Mouse (Mus musculus): ENCODE measurements around the gene Camkmt. TPM values are rescaled to one million over a fixed set of nuclear protein-coding genes. Genes with fewer than 3 reads are reported as not detected.
A peak's percentile ranks its signal among the peaks of the same experiment; 100 is the strongest.

The Camkmt gene
- polyA plus RNA-seq, 1 experiment: 6.7 TPM

DNA sequence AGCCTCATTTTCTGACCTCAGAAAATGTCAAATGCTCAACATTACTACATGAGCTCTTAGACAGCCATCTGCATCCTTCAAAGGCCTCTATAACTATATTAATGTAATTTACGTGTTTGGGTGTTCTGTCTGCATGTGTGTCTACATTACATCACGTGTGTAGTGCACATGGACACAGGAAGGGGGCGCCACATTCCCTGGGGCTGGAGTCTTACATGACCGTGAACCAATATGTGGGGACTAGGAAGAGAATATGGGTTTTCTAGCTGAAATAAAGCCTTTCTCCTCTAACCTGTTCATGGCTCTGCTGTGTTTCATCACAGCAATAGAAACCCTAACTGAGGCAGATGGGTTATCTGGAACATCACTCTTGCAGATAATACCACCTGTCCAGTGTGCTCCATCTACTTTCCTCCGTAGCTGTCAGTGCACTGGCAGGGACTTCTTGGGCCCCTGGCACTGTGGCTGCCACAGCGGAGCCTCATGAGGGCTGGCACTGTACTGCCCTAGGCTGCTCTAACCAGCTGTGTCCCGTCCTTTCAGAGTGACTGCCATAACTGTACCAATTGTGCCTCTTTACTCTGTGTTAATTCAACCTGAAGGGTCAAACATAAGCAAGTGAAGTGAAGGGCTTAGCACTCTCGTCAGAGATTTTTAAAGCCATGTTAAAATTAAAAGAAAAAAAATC, 19.1 kb upstream of the Camkmt start:
- no peak for DNase-seq (ENCODE audit: low read depth)
- TF ChIP-seq POLR2A (IDR thresholded peaks at IDR 0.05; ENCODE audit: borderline replicate concordance, extremely low read depth, insufficient read depth, insufficient read length, poor library complexity, severe bottlenecking) (no peak), CTCF (IDR thresholded peaks at IDR 0.05; ENCODE audit: borderline replicate concordance, extremely low read depth, insufficient read depth, insufficient read length) (peak; percentile 29; the same call in 1 of the 2 replicates)

DNA sequence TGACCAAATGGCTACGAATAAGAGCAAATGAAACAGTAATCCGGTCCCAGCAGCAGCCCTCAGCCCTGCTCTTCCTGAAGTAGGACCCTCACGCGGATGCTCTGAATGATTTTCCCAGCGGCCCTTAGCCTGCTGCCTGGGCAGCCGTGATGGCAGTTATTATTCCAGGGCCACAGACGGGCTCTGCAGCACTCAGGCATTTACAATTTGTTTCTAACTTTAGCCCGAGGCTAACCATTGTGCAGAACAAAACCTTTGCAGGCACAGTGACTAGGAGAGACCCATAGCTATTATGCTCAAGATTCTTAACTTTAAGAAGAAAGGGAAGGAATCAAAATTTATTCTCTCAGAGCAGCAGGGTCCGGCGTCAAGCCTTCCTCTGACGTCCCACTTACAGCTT, 18.0 kb upstream of the Camkmt start:
- TF ChIP-seq POLR2A (IDR thresholded peaks at IDR 0.05; ENCODE audit: borderline replicate concordance, extremely low read depth, insufficient read depth, insufficient read length, poor library complexity, severe bottlenecking) (no peak), CTCF (IDR thresholded peaks at IDR 0.05; ENCODE audit: borderline replicate concordance, extremely low read depth, insufficient read depth, insufficient read length) (no peak)
- DNase-seq (ENCODE audit: low read depth): peak; percentile 75

DNA sequence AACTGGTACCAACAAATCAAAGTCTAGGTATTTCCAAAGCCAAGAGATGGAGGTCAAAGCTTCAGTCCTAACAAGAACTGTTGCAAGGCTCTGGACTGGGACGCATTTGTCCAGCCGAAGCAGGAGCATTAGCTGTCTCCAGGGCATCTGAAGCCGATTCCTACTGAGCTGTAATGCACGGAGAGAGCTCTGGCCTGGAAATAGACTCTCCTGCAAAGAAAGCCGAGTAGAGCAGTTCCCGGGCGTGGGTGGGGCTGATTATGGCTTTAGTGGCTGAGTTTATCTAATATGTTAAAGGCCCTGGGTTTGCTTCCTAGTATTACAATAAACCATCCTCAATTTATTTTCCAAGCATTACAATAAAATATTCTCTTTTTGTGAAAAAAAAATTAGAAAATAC, 17.1 kb upstream of the Camkmt start:
- no peak for TF ChIP-seq CTCF (IDR thresholded peaks at IDR 0.05; ENCODE audit: borderline replicate concordance, extremely low read depth, insufficient read depth, insufficient read length)
- no peak for DNase-seq (ENCODE audit: low read depth)

DNA sequence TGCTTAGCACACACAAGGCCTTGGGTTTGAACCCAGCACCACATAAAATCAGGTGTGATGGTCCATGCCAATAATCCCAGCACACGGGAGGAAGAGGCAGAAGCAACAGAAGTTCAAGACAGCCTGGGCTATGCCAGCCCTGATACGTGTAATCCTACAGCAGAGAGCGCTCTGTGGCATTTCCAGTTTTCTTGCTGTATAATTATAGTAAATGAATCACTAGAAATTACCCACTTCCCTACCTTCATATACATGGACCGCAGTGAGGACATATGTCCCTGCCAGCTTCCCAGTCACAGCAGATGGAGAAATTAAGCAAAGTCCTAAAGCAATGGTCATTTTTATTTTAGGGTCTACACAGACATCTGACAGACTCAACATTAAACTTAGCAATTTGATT, 16.3 kb upstream of the Camkmt start:
- DNase-seq (ENCODE audit: low read depth): no peak
- TF ChIP-seq CTCF (IDR thresholded peaks at IDR 0.05; ENCODE audit: borderline replicate concordance, extremely low read depth, insufficient read depth, insufficient read length): no peak
- no peak for TF ChIP-seq POLR2A (IDR thresholded peaks at IDR 0.05; ENCODE audit: borderline replicate concordance, extremely low read depth, insufficient read depth, insufficient read length, poor library complexity, severe bottlenecking)

DNA sequence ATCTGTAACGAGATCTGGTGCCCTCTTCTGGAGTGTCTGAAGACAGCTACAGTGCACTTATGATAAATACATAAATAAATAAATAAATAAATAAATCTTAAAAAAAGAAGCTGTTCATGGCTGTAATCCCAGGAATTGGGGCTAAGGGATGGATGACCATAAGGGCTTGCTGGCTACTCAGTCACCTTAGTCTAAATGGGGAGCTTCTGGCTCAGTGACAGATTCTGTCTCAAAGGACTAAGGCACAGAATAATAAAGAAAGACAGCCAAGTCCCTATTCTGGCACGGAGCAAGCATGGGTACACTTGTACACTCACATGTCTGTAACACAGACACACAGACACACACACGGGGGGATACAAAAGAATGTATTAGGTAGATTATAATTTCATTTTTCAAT, 11.1 kb upstream of the Camkmt start:
- DNase-seq (ENCODE audit: low read depth): no peak

DNA sequence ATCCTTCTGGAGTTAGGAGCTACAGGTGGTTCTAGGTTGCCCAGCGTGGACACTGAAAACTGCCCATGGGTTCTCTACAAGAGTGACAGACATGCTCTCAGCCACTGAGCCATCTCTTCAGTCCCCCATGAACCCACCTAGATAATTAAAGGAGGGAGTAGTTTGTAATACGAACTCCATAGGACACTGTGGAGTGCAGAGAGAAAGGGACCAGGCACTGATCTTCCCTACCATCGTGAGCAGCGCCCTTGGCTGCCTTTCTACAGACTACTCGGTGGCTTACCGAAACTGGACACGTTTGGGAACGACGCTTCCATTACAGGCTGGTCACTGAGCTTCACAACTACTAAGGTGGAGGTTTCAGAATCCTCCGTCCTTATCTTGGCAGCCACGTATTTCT, 9.6 kb upstream of the Camkmt start:
- no peak for DNase-seq (ENCODE audit: low read depth)
- no peak for TF ChIP-seq CTCF (IDR thresholded peaks at IDR 0.05; ENCODE audit: borderline replicate concordance, extremely low read depth, insufficient read depth, insufficient read length)
- TF ChIP-seq POLR2A (IDR thresholded peaks at IDR 0.05; ENCODE audit: borderline replicate concordance, extremely low read depth, insufficient read depth, insufficient read length, poor library complexity, severe bottlenecking): no peak

More for the DNA sequence above, 11.1 kb upstream of the Camkmt start:
- no peak for TF ChIP-seq CTCF (IDR thresholded peaks at IDR 0.05; ENCODE audit: borderline replicate concordance, extremely low read depth, insufficient read depth, insufficient read length)
- no peak for TF ChIP-seq POLR2A (IDR thresholded peaks at IDR 0.05; ENCODE audit: borderline replicate concordance, extremely low read depth, insufficient read depth, insufficient read length, poor library complexity, severe bottlenecking)

DNA sequence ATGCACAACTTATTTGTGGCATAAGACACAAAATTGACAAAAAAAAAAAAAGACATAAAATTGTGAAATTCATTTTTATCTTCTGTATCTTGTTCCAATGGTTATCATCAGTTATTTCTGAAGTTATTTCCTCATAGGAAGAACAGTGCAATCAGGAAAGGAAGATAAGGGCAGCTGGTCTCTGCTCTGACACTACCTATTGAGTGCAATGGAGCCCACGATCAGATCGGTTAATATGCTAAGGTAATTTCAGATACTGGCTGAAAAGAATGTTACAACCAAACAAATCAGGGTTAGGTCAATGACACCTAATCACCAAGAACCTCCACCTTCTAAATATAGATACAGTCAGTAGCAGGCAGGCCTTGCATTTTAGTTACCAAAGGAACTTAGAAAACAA, 5.0 kb upstream of the Camkmt start:
- TF ChIP-seq CTCF (IDR thresholded peaks at IDR 0.05; ENCODE audit: borderline replicate concordance, extremely low read depth, insufficient read depth, insufficient read length) (no peak), POLR2A (IDR thresholded peaks at IDR 0.05; ENCODE audit: borderline replicate concordance, extremely low read depth, insufficient read depth, insufficient read length, poor library complexity, severe bottlenecking) (no peak)
- no peak for DNase-seq (ENCODE audit: low read depth)

DNA sequence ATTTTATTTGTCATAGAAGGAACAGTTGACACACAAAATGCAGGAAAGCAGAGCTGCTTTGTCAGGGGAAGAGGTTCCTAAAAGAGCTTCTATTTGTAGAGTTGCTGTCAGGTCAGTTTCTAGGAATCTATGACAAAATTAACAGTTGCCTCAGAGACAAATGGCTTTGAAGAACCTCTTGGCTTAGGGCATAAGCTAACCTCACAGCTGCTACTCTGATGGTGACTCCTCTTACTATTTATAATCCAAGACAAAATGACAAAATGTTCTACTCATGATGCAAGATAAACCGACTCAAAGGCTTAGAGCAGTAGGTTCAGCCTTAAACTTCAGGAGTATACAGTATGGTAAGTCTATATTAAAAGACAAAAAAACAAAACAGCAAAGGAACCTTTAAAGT, 3.9 kb upstream of the Camkmt start:
- no peak for DNase-seq (ENCODE audit: low read depth)
- TF ChIP-seq CTCF (IDR thresholded peaks at IDR 0.05; ENCODE audit: borderline replicate concordance, extremely low read depth, insufficient read depth, insufficient read length) (no peak), POLR2A (IDR thresholded peaks at IDR 0.05; ENCODE audit: borderline replicate concordance, extremely low read depth, insufficient read depth, insufficient read length, poor library complexity, severe bottlenecking) (no peak)

DNA sequence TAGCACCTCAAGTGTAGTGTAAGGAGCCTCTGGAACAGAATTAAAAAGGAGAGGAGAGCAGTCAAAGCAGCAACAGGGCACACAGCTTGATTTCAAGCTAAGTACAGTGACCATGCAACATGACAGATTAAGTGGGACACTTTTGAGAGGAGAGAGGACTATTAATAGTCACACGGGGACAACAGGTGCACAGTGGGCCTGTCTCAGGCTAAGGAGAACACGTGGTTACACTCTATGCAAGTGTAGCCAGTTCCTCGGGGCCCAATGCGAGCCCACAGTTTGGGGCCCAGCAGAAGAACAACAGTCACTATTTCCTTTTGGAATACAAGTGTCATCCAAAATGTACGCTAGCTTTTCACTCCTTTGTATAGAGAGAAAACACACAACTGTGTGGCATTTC, 2.8 kb upstream of the Camkmt start:
- TF ChIP-seq CTCF (IDR thresholded peaks at IDR 0.05; ENCODE audit: borderline replicate concordance, extremely low read depth, insufficient read depth, insufficient read length) (no peak), POLR2A (IDR thresholded peaks at IDR 0.05; ENCODE audit: borderline replicate concordance, extremely low read depth, insufficient read depth, insufficient read length, poor library complexity, severe bottlenecking) (no peak)
- no peak for DNase-seq (ENCODE audit: low read depth)

DNA sequence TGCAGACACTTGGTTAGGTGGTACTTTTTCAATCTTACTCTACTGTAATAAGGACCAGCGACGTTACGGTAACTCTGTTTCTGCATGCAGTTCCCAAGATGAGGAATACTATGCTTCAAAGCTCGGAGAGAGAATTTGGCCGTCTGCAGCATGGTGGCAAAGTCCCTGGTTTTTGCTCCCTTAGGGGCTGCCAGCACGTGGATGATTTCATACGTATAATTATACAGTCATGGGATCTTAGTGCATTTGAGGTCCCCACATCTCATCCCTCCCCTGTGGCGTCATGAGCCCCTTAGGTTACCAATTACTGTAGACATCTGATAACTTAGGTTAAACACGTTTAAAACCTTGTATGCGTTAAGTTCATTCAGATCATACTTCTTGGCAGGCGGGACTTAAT, 2.0 kb upstream of the Camkmt start:
- DNase-seq (ENCODE audit: low read depth): no peak
- TF ChIP-seq CTCF (IDR thresholded peaks at IDR 0.05; ENCODE audit: borderline replicate concordance, extremely low read depth, insufficient read depth, insufficient read length): no peak
- TF ChIP-seq POLR2A (IDR thresholded peaks at IDR 0.05; ENCODE audit: borderline replicate concordance, extremely low read depth, insufficient read depth, insufficient read length, poor library complexity, severe bottlenecking): no peak

DNA sequence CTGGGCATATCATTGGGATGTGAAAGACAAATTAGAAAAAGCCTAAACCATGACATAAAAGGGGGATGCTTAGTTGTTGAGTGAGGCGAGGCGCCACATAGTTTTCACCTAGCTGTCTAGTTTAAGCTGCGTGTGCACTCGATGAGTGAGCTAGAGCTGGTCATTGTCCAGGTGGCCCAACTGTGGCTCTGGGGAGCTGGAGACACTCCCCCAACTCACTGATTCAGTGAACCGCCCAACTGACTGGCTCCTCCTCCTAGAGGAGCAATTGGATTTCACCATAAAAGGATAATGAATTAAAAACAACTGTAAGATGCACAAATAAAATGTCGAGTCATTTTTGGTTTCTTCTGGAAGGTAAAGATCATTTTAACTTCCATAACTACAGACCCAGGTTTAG, 1.3 kb upstream of the Camkmt start:
- peak; percentile 14 for DNase-seq (ENCODE audit: low read depth)

DNA sequence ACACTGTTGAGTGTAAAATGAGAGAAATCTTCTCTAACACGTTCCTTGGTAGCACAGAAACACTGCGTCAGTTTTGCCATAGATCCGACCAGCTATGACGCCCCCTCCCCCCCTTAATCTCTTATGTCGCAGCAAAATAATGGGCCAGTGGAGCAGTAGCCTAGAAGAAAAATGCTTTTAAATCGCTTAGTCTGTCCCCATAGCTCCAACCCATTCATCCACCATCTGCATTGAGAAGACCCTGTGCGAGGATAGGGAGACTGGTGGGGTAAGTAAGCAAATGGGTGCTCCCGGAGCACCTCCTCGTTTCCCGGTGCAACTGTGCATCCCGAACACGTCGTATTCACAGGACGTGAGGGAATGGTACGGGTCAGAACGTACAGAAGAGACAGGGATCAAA, 731 bp upstream of the Camkmt start:
- peak; percentile 65 for DNase-seq (ENCODE audit: low read depth)
- no peak for TF ChIP-seq CTCF (IDR thresholded peaks at IDR 0.05; ENCODE audit: borderline replicate concordance, extremely low read depth, insufficient read depth, insufficient read length)
- no peak for TF ChIP-seq POLR2A (IDR thresholded peaks at IDR 0.05; ENCODE audit: borderline replicate concordance, extremely low read depth, insufficient read depth, insufficient read length, poor library complexity, severe bottlenecking)

More for the DNA sequence above, 1.3 kb upstream of the Camkmt start:
- no peak for TF ChIP-seq POLR2A (IDR thresholded peaks at IDR 0.05; ENCODE audit: borderline replicate concordance, extremely low read depth, insufficient read depth, insufficient read length, poor library complexity, severe bottlenecking)
- TF ChIP-seq CTCF (IDR thresholded peaks at IDR 0.05; ENCODE audit: borderline replicate concordance, extremely low read depth, insufficient read depth, insufficient read length): no peak

Measured in brain, embryonic 14.5 days (tissue).